Mouse (Mus musculus): ENCODE measurements around the gene Prdm1. TPM values are rescaled to one million over a fixed set of nuclear protein-coding genes. Genes with fewer than 3 reads are reported as not detected.

The Prdm1 gene
- polyA plus RNA-seq, 1 experiment: 1.4 TPM

DNA sequence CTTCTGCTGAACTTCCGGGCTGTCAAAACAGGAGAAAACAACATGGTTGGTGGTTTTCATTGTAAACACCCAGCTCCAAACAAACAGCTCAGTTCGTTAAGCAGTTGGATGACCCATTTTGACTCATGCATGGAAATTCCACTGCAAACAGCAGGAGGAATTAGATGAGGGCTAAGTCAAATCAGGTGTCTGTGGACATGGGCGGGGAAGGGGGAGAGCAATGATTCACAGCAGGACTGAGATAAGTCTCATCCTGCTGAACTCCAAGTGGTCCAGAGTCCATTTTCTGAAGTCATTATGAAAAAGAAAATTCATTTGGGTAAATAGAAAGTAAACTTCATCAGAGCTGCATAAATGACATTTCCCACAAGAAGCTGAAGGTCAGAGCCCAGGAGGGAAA lies 108.1 kb downstream of the Prdm1 start:
- no peak for DNase-seq (ENCODE audit: low spot score)

DNA sequence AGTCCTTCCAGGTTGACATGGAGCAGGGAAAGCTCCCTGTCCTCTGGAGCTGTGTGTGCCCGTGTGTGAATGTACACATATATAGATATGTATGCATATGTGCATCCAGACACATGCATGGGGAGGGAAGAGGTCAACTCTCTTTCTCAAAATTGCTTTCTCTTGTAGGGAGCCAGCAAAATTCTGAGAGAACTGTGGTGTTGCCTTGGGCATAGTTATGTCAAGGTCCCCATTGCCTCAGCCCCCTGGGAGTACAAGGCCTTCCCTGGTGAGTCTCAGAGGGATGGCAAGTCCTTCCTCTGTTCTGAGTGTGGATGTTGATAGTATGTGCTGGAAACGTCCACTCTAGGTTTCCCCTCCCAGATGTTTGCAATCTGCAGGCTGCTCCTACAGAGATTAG lies 109.4 kb downstream of the Prdm1 start:
- DNase-seq (ENCODE audit: low spot score): no peak

GRCm38 (mm10) chr10:44415576-44415975 lies 112.7 kb downstream of the Prdm1 start:
- DNase-seq (ENCODE audit: low spot score): no peak

- DNase-seq (ENCODE audit: low spot score): no peak
Observed at GRCm38 (mm10) chr10:44409958-44410357, 118.3 kb downstream of the Prdm1 start.

- no peak for DNase-seq (ENCODE audit: low spot score)
Observed at GRCm38 (mm10) chr10:44409054-44409453, 119.2 kb downstream of the Prdm1 start.

- no peak for DNase-seq (ENCODE audit: low spot score)
Observed at GRCm38 (mm10) chr10:44403415-44403814, 124.9 kb downstream of the Prdm1 start.

- no peak for DNase-seq (ENCODE audit: low spot score)
Observed at GRCm38 (mm10) chr10:44401600-44401999, 126.7 kb downstream of the Prdm1 start.

GRCm38 (mm10) chr10:44400602-44401001 lies 127.7 kb downstream of the Prdm1 start:
- no peak for DNase-seq (ENCODE audit: low spot score)

DNA sequence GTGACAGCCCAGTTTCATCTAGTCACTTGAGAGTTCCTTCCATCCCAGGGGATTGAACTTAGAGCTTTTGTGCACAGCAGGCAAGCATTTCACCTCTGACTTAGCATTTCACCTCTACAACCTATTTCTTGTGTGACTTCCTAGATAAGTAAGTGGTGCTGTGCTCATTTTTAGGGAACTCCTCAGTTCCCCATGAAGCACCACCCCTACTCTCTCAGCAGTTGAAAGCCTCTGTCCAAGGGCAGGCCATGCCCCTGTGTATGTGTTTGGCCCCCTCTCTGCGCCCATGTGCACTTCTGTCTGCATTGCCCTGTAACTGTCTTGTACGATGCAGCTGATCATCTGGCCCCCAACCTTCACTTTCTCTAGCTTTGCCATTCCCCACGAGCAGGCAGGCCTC lies 128.2 kb downstream of the Prdm1 start:
- no peak for DNase-seq (ENCODE audit: low spot score)

GRCm38 (mm10) chr10:44392855-44393254 lies 135.4 kb downstream of the Prdm1 start:
- DNase-seq (ENCODE audit: low spot score): no peak

DNA sequence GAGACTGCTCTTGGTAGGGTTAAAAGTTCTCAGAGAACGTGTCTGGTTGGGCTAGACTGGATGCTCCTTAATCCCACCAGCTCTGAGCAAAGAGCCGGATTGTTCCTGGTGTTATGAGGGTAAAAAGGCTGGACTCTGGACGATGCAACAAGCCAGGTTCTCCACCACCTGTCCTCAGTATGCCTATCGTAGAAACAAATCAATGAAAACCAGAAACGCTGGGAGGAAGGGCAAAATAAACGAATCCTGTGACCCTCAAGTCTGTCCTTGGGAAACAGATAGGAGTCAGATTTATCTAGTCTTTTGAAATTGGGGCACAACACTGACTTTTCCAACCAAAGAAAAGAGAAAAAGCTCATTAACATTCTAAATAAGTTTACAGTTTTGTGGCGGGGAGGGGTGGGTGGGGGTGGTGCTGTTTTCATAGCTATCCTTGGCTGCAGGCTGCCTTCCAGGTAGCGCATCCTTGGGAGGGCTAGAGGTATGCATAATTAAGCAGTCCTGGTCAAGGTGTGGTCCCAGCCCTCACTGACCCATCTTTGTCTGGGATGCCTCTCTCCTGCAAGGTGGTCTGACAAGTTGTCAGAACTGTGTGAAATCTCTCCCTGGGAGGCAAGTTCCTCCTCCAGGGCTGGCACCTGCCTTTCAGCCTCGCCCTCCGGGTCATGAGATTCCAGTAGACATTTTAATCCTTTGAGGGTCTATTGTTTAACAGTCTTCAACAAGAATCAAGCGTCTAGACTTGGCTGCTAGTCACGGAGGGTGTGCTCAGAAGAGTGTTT lies 136.6 kb downstream of the Prdm1 start:
- DNase-seq (ENCODE audit: low spot score): no peak

- no peak for DNase-seq (ENCODE audit: low spot score)
Observed at GRCm38 (mm10) chr10:44390286-44390685, 138.0 kb downstream of the Prdm1 start.

GRCm38 (mm10) chr10:44388706-44389233 lies 139.5 kb downstream of the Prdm1 start:
- DNase-seq (ENCODE audit: low spot score): no peak

Data from urinary bladder, adult 2 months (tissue).